Mouse (Mus musculus) frontal cortex, adult (tissue): ENCODE data around the gene Fam81b.
A peak's percentile ranks its signal among the peaks of the same experiment; 100 is the strongest.
"Not testable (repeated sequence)": the region's sequence is repeated elsewhere in the genome, so short reads cannot be mapped to it uniquely, and the experiment has no call there.

Source experiments
- ATAC-seq: cut with Nextera tagmentation; 2 replicates; pipeline ENCODE4 v1.9.2; 2017; ENCODE audit warnings: mild to moderate bottlenecking, moderate library complexity, mixed read lengths; ENCODE audit not compliant: low TSS enrichment

The Fam81b gene

GRCm38 (mm10) chr13:76304637-76305122 lies at the start of gene Fam81b:
Fam81b (minus strand) TSS chr13:76305072.
- ATAC-seq, result peak; percentile 82

GRCm38 (mm10) chr13:76345941-76346340 lies 41.1 kb upstream of the Fam81b start:
- ATAC-seq, result not testable (repeated sequence)

GRCm38 (mm10) chr13:76318635-76319034 lies 13.8 kb upstream of the Fam81b start:
- peak; percentile 96 for ATAC-seq

- ATAC-seq, result no peak
Measured at GRCm38 (mm10) chr13:76311580-76311979, 6.7 kb upstream of the Fam81b start.

GRCm38 (mm10) chr13:76308811-76309210 lies 3.9 kb upstream of the Fam81b start:
- ATAC-seq, result no peak

GRCm38 (mm10) chr13:76305655-76306365 lies 938 bp upstream of the Fam81b start:
- ATAC-seq, result peak; percentile 41; the same call in 1 of the 2 replicates

- no peak for ATAC-seq
Measured at GRCm38 (mm10) chr13:76305241-76305640, 369 bp upstream of the Fam81b start.

- 0 out of 2 replicates have a peak, but pooled peaks have one; percentile 14 for ATAC-seq
Measured at GRCm38 (mm10) chr13:76304201-76304600, 671 bp downstream of the Fam81b start.

GRCm38 (mm10) chr13:76303160-76303559 lies 1.7 kb downstream of the Fam81b start:
- no peak for ATAC-seq

- peak; percentile 35; the same call in 1 of the 2 replicates for ATAC-seq
Measured at GRCm38 (mm10) chr13:76302056-76302455, 2.8 kb downstream of the Fam81b start.

GRCm38 (mm10) chr13:76292050-76292449 lies 12.8 kb downstream of the Fam81b start:
- no peak for ATAC-seq

- ATAC-seq, result no peak
Measured at GRCm38 (mm10) chr13:76284597-76284996, 20.3 kb downstream of the Fam81b start.

- ATAC-seq, result peak; percentile 93
Measured at GRCm38 (mm10) chr13:76264361-76265026, 40.4 kb downstream of the Fam81b start.

GRCm38 (mm10) chr13:76258766-76259165 lies 46.1 kb downstream of the Fam81b start:
- peak; percentile 96 for ATAC-seq

GRCm38 (mm10) chr13:76256350-76256749 lies 48.5 kb downstream of the Fam81b start:
- no peak for ATAC-seq

- no peak for ATAC-seq
Measured at GRCm38 (mm10) chr13:76250092-76250491, 54.8 kb downstream of the Fam81b start.

- ATAC-seq, result no peak
Measured at GRCm38 (mm10) chr13:76249066-76249465, 55.8 kb downstream of the Fam81b start.

GRCm38 (mm10) chr13:76215397-76215796 lies 89.5 kb downstream of the Fam81b start:
- ATAC-seq, result peak; percentile 99

GRCm38 (mm10) chr13:76214928-76215327 lies 89.9 kb downstream of the Fam81b start:
- no peak for ATAC-seq

- ATAC-seq, result no peak
Measured at GRCm38 (mm10) chr13:76199943-76200342, 104.9 kb downstream of the Fam81b start.

GRCm38 (mm10) chr13:76197297-76197848 lies 107.5 kb downstream of the Fam81b start:
- peak; percentile 81 for ATAC-seq

- no peak for ATAC-seq
Measured at GRCm38 (mm10) chr13:76195431-76196138, 109.3 kb downstream of the Fam81b start.
